Mouse (Mus musculus): ENCODE measurements around the gene Maz.

DNA sequence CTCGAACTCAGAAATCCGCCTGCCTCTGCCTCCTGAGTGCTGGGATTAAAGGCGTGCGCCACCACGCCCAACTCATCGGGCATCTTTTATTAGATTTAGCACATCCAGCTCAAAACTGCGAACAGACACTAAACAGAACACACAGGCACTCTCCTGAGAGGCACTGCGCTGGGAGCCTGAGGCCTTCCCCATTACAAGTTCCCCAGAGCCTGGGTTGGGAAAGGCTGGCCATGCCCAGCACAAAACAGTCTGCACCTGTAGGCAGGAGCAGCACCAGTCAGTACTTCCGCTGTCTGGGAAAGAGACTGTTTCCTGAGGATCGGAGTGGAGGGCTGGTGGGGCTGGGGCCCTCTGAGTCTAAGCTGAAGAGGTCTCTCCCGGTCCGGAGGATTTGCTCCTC, 11.8 kb downstream of the Maz start:
- no peak for TF ChIP-seq EP300 (IDR thresholded peaks at IDR 0.05; ENCODE audit: low read depth)
- no peak for TF ChIP-seq CTCF (IDR thresholded peaks at IDR 0.05; ENCODE audit: low read depth)

Measured in liver, embryonic 14.5 days (tissue).